Mouse (Mus musculus) midbrain, postnatal 0 days (tissue): Measurements from ENCODE around the gene Gm11541. TPM values are rescaled to one million over a fixed set of nuclear protein-coding genes. Genes with fewer than 3 reads are reported as not detected.
"Not testable (repeated sequence)": the region's sequence is repeated elsewhere in the genome, so short reads cannot be mapped to it uniquely, and the experiment has no call there.

Experiments
- ATAC-seq: fragments of 200-750 bp; cut with Nextera tagmentation; 2 replicates; pipeline ENCODE4 v1.8.0; 2017; ENCODE audit warnings: moderate number of reproducible peaks, mild to moderate bottlenecking, moderate TSS enrichment, moderate library complexity; ENCODE audit not compliant: low FRiP score
- DNase-seq: peaks from one replicate; pipeline ENCODE4 v3.0.0-alpha.2; 2015; ENCODE audit warnings: low spot score
- H3K27ac ChIP-seq: fragments of 300-500 bp; sonication (generic); 2 replicates; pipeline ENCODE4 v1.5.1; 2014; ENCODE audit warnings: low read depth, mild to moderate bottlenecking, low read length, mixed read lengths
- H3K27me3 ChIP-seq: fragments of 300-500 bp; sonication (generic); 2 replicates; pipeline ENCODE4 v1.6.1; 2014; ENCODE audit warnings: low read length, control low read depth, mixed read lengths; ENCODE audit not compliant: insufficient read depth
- H3K36me3 ChIP-seq: fragments of 300-500 bp; sonication (generic); 2 replicates; pipeline ENCODE4 v1.6.1; 2014; ENCODE audit warnings: low read length, control low read depth, mixed read lengths; ENCODE audit not compliant: insufficient read depth
- H3K4me1 ChIP-seq: fragments of 300-500 bp; sonication (generic); 2 replicates; pipeline ENCODE4 v1.6.1; 2014; ENCODE audit warnings: mild to moderate bottlenecking, control low read depth, antibody characterized with exemption, low read length, mixed read lengths; ENCODE audit not compliant: insufficient read depth
- H3K4me2 ChIP-seq: fragments of 300-500 bp; sonication (generic); 2 replicates; pipeline ENCODE4 v1.6.1; 2014; ENCODE audit warnings: low read depth, mild to moderate bottlenecking, low read length, mixed read lengths; ENCODE audit not compliant: poor library complexity, severe bottlenecking
- H3K4me3 ChIP-seq: fragments of 300-500 bp; sonication (generic); 2 replicates; pipeline ENCODE4 v1.5.1; 2014; ENCODE audit warnings: low read depth, mild to moderate bottlenecking, low read length, moderate library complexity
- H3K9ac ChIP-seq: fragments of 300-500 bp; sonication (generic); replicated peaks from 2 replicates; pipeline ENCODE4 v1.6.1; 2014; ENCODE audit warnings: mild to moderate bottlenecking, low read length, moderate library complexity, mixed read lengths; ENCODE audit not compliant: poor library complexity, severe bottlenecking
- H3K9me3 ChIP-seq: fragments of 300-500 bp; sonication (generic); 2 replicates; pipeline ENCODE4 v1.6.1; 2016; ENCODE audit warnings: low read length, control low read depth
- CTCF ChIP-seq: IDR thresholded peaks from 2 replicates; pipeline ENCODE4 v1.5.1; 2016; ENCODE audit warnings: antibody characterized with exemption, mild to moderate bottlenecking
- WGBS: fragments of 180-500 bp; shearing (Covaris S2); extraction: QIAGEN DNeasy Blood & Tissue Kit; methylation state at CpG from one replicate; pipeline ENCODE4 v1.1.7; 2014; 5-methylcytosine and 5-hydroxymethylcytosine counted together
- polyA plus RNA-seq: library from polyadenylated mRNA; unstranded; fragments of >200 nt; fragmentation: Nextera tagmentation; extraction: Ambion mirVana; gene quantifications from 2 replicates; pipeline ENCODE4 v1.2.1, GENCODE M21; 2015
- total RNA-seq: library from RNA; depleted of rRNA; stranded (reverse); fragments of >200 nt; gene quantifications from 2 replicates; pipeline ENCODE4 v1.2.3, GENCODE M21; 2014; rRNA removed

Gene Gm11541
- total and polyA plus RNA-seq, 2 experiments from 2014 or later, result 0.22 TPM; not detected in 1

- TF ChIP-seq CTCF, result no peak
- Histone ChIP-seq H3K4me3 (peak overlapping the region; percentile 60), H3K27ac (no peak overlapping the region), H3K9me3 (no peaks in the 10 kb centered on the region), H3K4me1 (0 out of 2 replicates have a peak, but pooled peaks cover 2% of the 10 kb centered on the region), H3K4me2 (peak overlapping the region; percentile 78), H3K9ac (no peak overlapping the region), H3K36me3 (peaks cover 5% of the 10 kb centered on the region), H3K27me3 (no peaks in the 10 kb centered on the region)
- WGBS, result 49% methylated on average over 8 of the region's 8 CpGs
- ATAC-seq (no peak), DNase-seq (no peak)
These were observed 51.3 kb downstream of the Gm11541 start for GRCm38 (mm10) chr11:94652973-94653372.

DNA sequence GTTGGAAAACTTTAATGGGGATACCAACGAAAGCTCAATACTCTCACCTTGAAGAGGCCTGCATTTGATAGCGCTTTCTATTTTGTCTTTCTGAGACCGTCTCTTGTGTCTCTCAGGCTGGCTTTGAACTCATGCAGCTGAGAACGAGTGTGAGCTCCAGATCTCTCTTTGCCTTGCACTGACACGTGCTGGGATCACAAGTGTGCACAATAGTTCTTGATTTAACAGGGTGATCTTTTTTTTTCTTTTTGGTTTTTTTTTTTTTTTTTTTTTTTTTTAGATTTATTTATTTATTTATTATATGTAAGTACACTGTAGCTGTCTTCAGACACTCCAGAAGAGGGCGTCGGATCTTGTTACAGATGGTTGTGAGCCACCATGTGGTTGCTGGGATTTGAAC is 53.1 kb downstream of the Gm11541 start:
- H3K36me3 ChIP-seq, H3K4me1 ChIP-seq, H3K27ac ChIP-seq, ATAC-seq, H3K4me3 ChIP-seq, H3K4me2 ChIP-seq, H3K27me3 ChIP-seq, DNase-seq, H3K9me3 ChIP-seq, H3K9ac ChIP-seq: not testable (repeated sequence)
- WGBS, result 96% methylated on average over 5 of the region's 7 CpGs

GRCm38 (mm10) chr11:94646457-94646856 is 57.8 kb downstream of the Gm11541 start:
- Histone ChIP-seq H3K4me2 (no peak overlapping the region), H3K4me3 (no peak overlapping the region), H3K36me3 (peaks cover 41% of the 10 kb centered on the region), H3K27ac (no peak overlapping the region), H3K9me3 (no peaks in the 10 kb centered on the region), H3K27me3 (no peaks in the 10 kb centered on the region), H3K4me1 (no peaks in the 10 kb centered on the region), H3K9ac (no peak overlapping the region)
- no peak for ATAC-seq
- DNase-seq, result no peak
- no peak for TF ChIP-seq CTCF
- WGBS, result 95% methylated on average over 4 of the region's 4 CpGs

Other genes starting within 250 kb of the Gm11541 start
- 94.6 and 131 TPM in 2 replicates for gene Cacna1g, start 230.3 kb downstream of the Gm11541 start, total RNA-seq
- 13.0 and 13.2 TPM in 2 replicates for gene Cacna1g, start 230.3 kb downstream of the Gm11541 start, polyA plus RNA-seq
- 0.93 and 6.5 TPM in 2 replicates for gene Spata20, start 218.3 kb downstream of the Gm11541 start, total RNA-seq
- gene Spata20, start 218.3 kb downstream of the Gm11541 start, polyA plus RNA-seq, result 1.2 and 1.3 TPM in 2 replicates
- 1.1 and 5.0 TPM in 2 replicates for gene Epn3, start 204.5 kb downstream of the Gm11541 start, total RNA-seq
- gene Epn3, start 204.5 kb downstream of the Gm11541 start, polyA plus RNA-seq, result 0.92 and 1.4 TPM in 2 replicates
- 3.2 and 4.4 TPM in 2 replicates for gene Mycbpap, start 182.8 kb downstream of the Gm11541 start, total RNA-seq
- gene Mycbpap, start 182.8 kb downstream of the Gm11541 start, polyA plus RNA-seq, result 1.2 and 2.0 TPM in 2 replicates
- 12.6 and 19.5 TPM in 2 replicates for gene Rsad1, start 155.2 kb downstream of the Gm11541 start, total RNA-seq
- 11.5 and 13.5 TPM in 2 replicates for gene Rsad1, start 155.2 kb downstream of the Gm11541 start, polyA plus RNA-seq
- gene Chad, start 139.5 kb downstream of the Gm11541 start, total RNA-seq, result 0.11 TPM in 1 of 2 replicates, not detected in the other
- gene Chad, start 139.5 kb downstream of the Gm11541 start, polyA plus RNA-seq, result 0.85 and 0.87 TPM in 2 replicates
- gene Acsf2, start 102.6 kb downstream of the Gm11541 start, total RNA-seq, result 3.9 and 6.6 TPM in 2 replicates
- gene Acsf2, start 102.6 kb downstream of the Gm11541 start, polyA plus RNA-seq, result 1.7 and 1.9 TPM in 2 replicates
- 128 and 129 TPM in 2 replicates for gene Lrrc59, start 74.7 kb downstream of the Gm11541 start, total RNA-seq
- 135 and 137 TPM in 2 replicates for gene Lrrc59, start 74.7 kb downstream of the Gm11541 start, polyA plus RNA-seq
- 42.5 and 49.5 TPM in 2 replicates for gene Mrpl27, start 50.7 kb downstream of the Gm11541 start, total RNA-seq
- 162 and 169 TPM in 2 replicates for gene Mrpl27, start 50.7 kb downstream of the Gm11541 start, polyA plus RNA-seq
- gene Eme1, start 50.5 kb downstream of the Gm11541 start, total RNA-seq, result 0.28 and 0.49 TPM in 2 replicates
- 0.75 and 0.82 TPM in 2 replicates for gene Eme1, start 50.5 kb downstream of the Gm11541 start, polyA plus RNA-seq
- 38.4 and 45.8 TPM in 2 replicates for gene Xylt2, start 27.0 kb downstream of the Gm11541 start, total RNA-seq
- 10.2 and 12.5 TPM in 2 replicates for gene Xylt2, start 27.0 kb downstream of the Gm11541 start, polyA plus RNA-seq
- 1.1 TPM in 1 of 2 replicates, not detected in the other for gene Cdc34b, start 37.3 kb upstream of the Gm11541 start, total RNA-seq
- gene Cdc34b, start 37.3 kb upstream of the Gm11541 start, polyA plus RNA-seq, result 0.14 TPM in 1 of 2 replicates, not detected in the other
- gene Tmem92, start 78.2 kb upstream of the Gm11541 start, total RNA-seq, result not detected in 2 replicates
- gene Tmem92, start 78.2 kb upstream of the Gm11541 start, polyA plus RNA-seq, result not detected in 2 replicates
- 44.7 and 50.3 TPM in 2 replicates for gene Col1a1, start 231.7 kb upstream of the Gm11541 start, total RNA-seq
- gene Col1a1, start 231.7 kb upstream of the Gm11541 start, polyA plus RNA-seq, result 65.4 and 67.5 TPM in 2 replicates